Mouse (Mus musculus) midbrain, postnatal 0 days (tissue): Measurements from ENCODE around the gene Nptx1. TPM values are rescaled to one million over a fixed set of nuclear protein-coding genes. Genes with fewer than 3 reads are reported as not detected.

Experiments used
- ATAC-seq: fragments of 200-750 bp; cut with Nextera tagmentation; 2 replicates; pipeline ENCODE4 v1.8.0; 2017; ENCODE audit warnings: moderate number of reproducible peaks, mild to moderate bottlenecking, moderate TSS enrichment, moderate library complexity; ENCODE audit not compliant: low FRiP score
- DNase-seq: peaks from one replicate; pipeline ENCODE4 v3.0.0-alpha.2; 2015; ENCODE audit warnings: low spot score
- H3K27ac ChIP-seq: fragments of 300-500 bp; sonication (generic); 2 replicates; pipeline ENCODE4 v1.5.1; 2014; ENCODE audit warnings: low read depth, mild to moderate bottlenecking, low read length, mixed read lengths
- H3K27me3 ChIP-seq: fragments of 300-500 bp; sonication (generic); 2 replicates; pipeline ENCODE4 v1.6.1; 2014; ENCODE audit warnings: low read length, control low read depth, mixed read lengths; ENCODE audit not compliant: insufficient read depth
- H3K36me3 ChIP-seq: fragments of 300-500 bp; sonication (generic); 2 replicates; pipeline ENCODE4 v1.6.1; 2014; ENCODE audit warnings: low read length, control low read depth, mixed read lengths; ENCODE audit not compliant: insufficient read depth
- H3K4me1 ChIP-seq: fragments of 300-500 bp; sonication (generic); 2 replicates; pipeline ENCODE4 v1.6.1; 2014; ENCODE audit warnings: mild to moderate bottlenecking, control low read depth, antibody characterized with exemption, low read length, mixed read lengths; ENCODE audit not compliant: insufficient read depth
- H3K4me2 ChIP-seq: fragments of 300-500 bp; sonication (generic); 2 replicates; pipeline ENCODE4 v1.6.1; 2014; ENCODE audit warnings: low read depth, mild to moderate bottlenecking, low read length, mixed read lengths; ENCODE audit not compliant: poor library complexity, severe bottlenecking
- H3K4me3 ChIP-seq: fragments of 300-500 bp; sonication (generic); 2 replicates; pipeline ENCODE4 v1.5.1; 2014; ENCODE audit warnings: low read depth, mild to moderate bottlenecking, low read length, moderate library complexity
- H3K9ac ChIP-seq: fragments of 300-500 bp; sonication (generic); replicated peaks from 2 replicates; pipeline ENCODE4 v1.6.1; 2014; ENCODE audit warnings: mild to moderate bottlenecking, low read length, moderate library complexity, mixed read lengths; ENCODE audit not compliant: poor library complexity, severe bottlenecking
- H3K9me3 ChIP-seq: fragments of 300-500 bp; sonication (generic); 2 replicates; pipeline ENCODE4 v1.6.1; 2016; ENCODE audit warnings: low read length, control low read depth
- CTCF ChIP-seq: IDR thresholded peaks from 2 replicates; pipeline ENCODE4 v1.5.1; 2016; ENCODE audit warnings: antibody characterized with exemption, mild to moderate bottlenecking
- WGBS: fragments of 180-500 bp; shearing (Covaris S2); extraction: QIAGEN DNeasy Blood & Tissue Kit; methylation state at CpG from one replicate; pipeline ENCODE4 v1.1.7; 2014; 5-methylcytosine and 5-hydroxymethylcytosine counted together
- polyA plus RNA-seq: library from polyadenylated mRNA; unstranded; fragments of >200 nt; fragmentation: Nextera tagmentation; extraction: Ambion mirVana; gene quantifications from 2 replicates; pipeline ENCODE4 v1.2.1, GENCODE M21; 2015
- total RNA-seq: library from RNA; depleted of rRNA; stranded (reverse); fragments of >200 nt; gene quantifications from 2 replicates; pipeline ENCODE4 v1.2.3, GENCODE M21; 2014; rRNA removed

The Nptx1 gene
- 16.3 and 22.4 TPM in 2 replicates for total RNA-seq
- 7.5 and 7.6 TPM in 2 replicates for polyA plus RNA-seq

- Histone ChIP-seq H3K4me2 (peak within 1 kb of the TSS; percentile 97), H3K4me3 (peak within 1 kb of the TSS; percentile 75), H3K9me3 (no peaks in the 10 kb centered on the region), H3K9ac (peak within 1 kb of the TSS; percentile 74), H3K4me1 (peaks cover 10% of the 10 kb centered on the region; the same call in 1 of the 2 replicates), H3K27ac (peak within 1 kb of the TSS; percentile 48), H3K27me3 (peaks cover 5% of the 10 kb centered on the region; the same call in 1 of the 2 replicates), H3K36me3 (no peaks in the 10 kb centered on the region)
- DNase-seq: peak; percentile 70
- peak; percentile 25; the same call in 1 of the 2 replicates for ATAC-seq
- WGBS: under 1% methylated on average over 70 of the region's 90 CpGs
- no peak for TF ChIP-seq CTCF
Observed at GRCm38 (mm10) chr11:119547183-119547921, at the start of gene Nptx1. Nptx1 (minus strand) TSS chr11:119547753.

GRCm38 (mm10) chr11:119593966-119594365, 46.4 kb upstream of the Nptx1 start:
- Histone ChIP-seq H3K36me3 (no peaks in the 10 kb centered on the region), H3K4me2 (no peak overlapping the region), H3K9me3 (no peaks in the 10 kb centered on the region), H3K27me3 (no peaks in the 10 kb centered on the region), H3K9ac (no peak overlapping the region), H3K4me3 (no peak overlapping the region), H3K4me1 (no peaks in the 10 kb centered on the region), H3K27ac (no peak overlapping the region)
- ATAC-seq (no peak), DNase-seq (no peak)
- TF ChIP-seq CTCF: no peak
- WGBS: 40% methylated on average over 3 of the region's 3 CpGs

GRCm38 (mm10) chr11:119589242-119589641, 41.7 kb upstream of the Nptx1 start:
- Histone ChIP-seq H3K27me3 (no peaks in the 10 kb centered on the region), H3K4me2 (no peak overlapping the region), H3K4me1 (no peaks in the 10 kb centered on the region), H3K4me3 (no peak overlapping the region), H3K27ac (no peak overlapping the region), H3K9ac (no peak overlapping the region), H3K36me3 (no peaks in the 10 kb centered on the region), H3K9me3 (no peaks in the 10 kb centered on the region)
- WGBS: 84% methylated on average over 7 of the region's 7 CpGs
- TF ChIP-seq CTCF: no peak
- no peak for ATAC-seq
- no peak for DNase-seq

- DNase-seq (no peak), ATAC-seq (no peak)
- no peak for TF ChIP-seq CTCF
- H3K9ac ChIP-seq: no peak overlapping the region
- no peak overlapping the region for H3K27ac ChIP-seq
- no peaks in the 10 kb centered on the region for H3K4me1 ChIP-seq
- no peak overlapping the region for H3K4me2 ChIP-seq
- no peaks in the 10 kb centered on the region for H3K36me3 ChIP-seq
- no peak overlapping the region for H3K4me3 ChIP-seq
- H3K9me3 ChIP-seq: no peaks in the 10 kb centered on the region
- 69% methylated on average over 5 of the region's 5 CpGs for WGBS
- H3K27me3 ChIP-seq: no peaks in the 10 kb centered on the region
Observed at GRCm38 (mm10) chr11:119587112-119587511, 39.6 kb upstream of the Nptx1 start.

- H3K9ac ChIP-seq: no peak overlapping the region
- no peaks in the 10 kb centered on the region for H3K4me1 ChIP-seq
- DNase-seq (no peak), ATAC-seq (no peak)
- H3K4me2 ChIP-seq: no peak overlapping the region
- H3K27me3 ChIP-seq: no peaks in the 10 kb centered on the region
- no peaks in the 10 kb centered on the region for H3K9me3 ChIP-seq
- H3K4me3 ChIP-seq: no peak overlapping the region
- WGBS: 81% methylated on average over 4 of the region's 4 CpGs
- TF ChIP-seq CTCF: no peak
- no peaks in the 10 kb centered on the region for H3K36me3 ChIP-seq
- H3K27ac ChIP-seq: no peak overlapping the region
Observed at GRCm38 (mm10) chr11:119586511-119586910, 39.0 kb upstream of the Nptx1 start.

- Histone ChIP-seq H3K36me3 (no peaks in the 10 kb centered on the region), H3K27me3 (no peaks in the 10 kb centered on the region), H3K4me3 (no peak overlapping the region), H3K9ac (no peak overlapping the region), H3K4me2 (no peak overlapping the region), H3K9me3 (no peaks in the 10 kb centered on the region), H3K27ac (no peak overlapping the region), H3K4me1 (no peaks in the 10 kb centered on the region)
- 89% methylated on average over 2 of the region's 2 CpGs for WGBS
- no peak for TF ChIP-seq CTCF
- ATAC-seq: no peak
- no peak for DNase-seq
Observed at GRCm38 (mm10) chr11:119577721-119578120, 30.2 kb upstream of the Nptx1 start.
